Mouse (Mus musculus) bone marrow, adult 2 months (tissue): ENCODE measurements around the gene Cdc42ep1. TPM values are rescaled to one million over a fixed set of nuclear protein-coding genes. Genes with fewer than 3 reads are reported as not detected.

Source experiments
- H3K27ac ChIP-seq: fragments of 200-500 bp; 2 replicates; pipeline ENCODE4 v1.5.1; 2012; ENCODE audit warnings: low read depth, mild to moderate bottlenecking, control low read depth, inconsistent platforms, low read length; ENCODE audit not compliant: control insufficient read depth, poor library complexity, insufficient read depth
- H3K4me1 ChIP-seq: fragments of 200-500 bp; 2 replicates; pipeline ENCODE4 v1.6.1; 2011; ENCODE audit warnings: low read length; ENCODE audit not compliant: control insufficient read depth, insufficient read depth
- H3K4me3 ChIP-seq: fragments of 200-500 bp; replicated peaks from 2 replicates; pipeline ENCODE3; 2011; ENCODE audit warnings: mild to moderate bottlenecking, low read depth, low read length, control low read depth; ENCODE audit not compliant: control insufficient read depth
- CTCF ChIP-seq: fragments of 200-500 bp; IDR thresholded peaks from 2 replicates; pipeline ENCODE4 v1.5.1; 2011; ENCODE audit warnings: low read length, control low read depth; ENCODE audit not compliant: control insufficient read depth, insufficient read depth
- POLR2A ChIP-seq: fragments of 200-500 bp; IDR thresholded peaks from 2 replicates; pipeline ENCODE4 v1.6.1; 2011; ENCODE audit warnings: low read depth, mild to moderate bottlenecking, control low read depth, low read length, borderline replicate concordance; ENCODE audit not compliant: control insufficient read depth
- WGBS: fragments of 180-500 bp; shearing (Covaris S2); methylation state at CpG from one replicate; pipeline ENCODE4 v1.1.7; 2018; 5-methylcytosine and 5-hydroxymethylcytosine counted together
- polyA plus RNA-seq: library from polyadenylated mRNA; stranded (reverse); fragments of >200 nt; gene quantifications from 2 replicates; pipeline ENCODE4 v1.2.4, GENCODE M21; 2011; ENCODE audit warnings: low replicate concordance; ENCODE audit not compliant: missing spikeins, insufficient read depth, insufficient read length

The Cdc42ep1 gene
- polyA plus RNA-seq, 1 experiment, result 9.4 TPM

DNA sequence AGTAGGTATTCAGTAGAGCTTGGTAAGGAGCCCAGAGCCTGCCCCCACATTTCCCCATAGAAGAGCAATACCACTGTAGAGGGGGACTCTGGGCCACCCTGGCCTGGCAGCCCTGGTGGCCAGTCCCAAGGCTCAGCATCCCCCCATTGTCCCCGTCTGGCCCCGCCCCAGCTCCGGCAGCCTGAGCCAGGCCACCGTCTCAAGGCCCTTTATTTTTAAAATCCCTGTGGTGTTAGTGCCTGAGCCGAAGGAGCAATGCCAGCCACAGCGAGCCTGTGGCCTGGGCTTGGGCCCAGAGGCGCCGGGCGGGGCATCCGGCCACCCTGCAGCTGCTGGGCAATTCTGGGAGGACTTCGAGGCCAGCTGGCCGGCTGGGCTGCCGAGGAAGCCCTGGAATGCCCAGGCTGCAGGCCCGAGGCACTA, 9.7 kb upstream of the Cdc42ep1 start:
- no peaks in the 10 kb centered on the region for H3K4me1 ChIP-seq
- no peak for TF ChIP-seq CTCF
- no peak for TF ChIP-seq POLR2A
- H3K27ac ChIP-seq, result no peak overlapping the region
- 85% methylated on average over 14 of the region's 14 CpGs for WGBS
- H3K4me3 ChIP-seq, result no peak overlapping the region

DNA sequence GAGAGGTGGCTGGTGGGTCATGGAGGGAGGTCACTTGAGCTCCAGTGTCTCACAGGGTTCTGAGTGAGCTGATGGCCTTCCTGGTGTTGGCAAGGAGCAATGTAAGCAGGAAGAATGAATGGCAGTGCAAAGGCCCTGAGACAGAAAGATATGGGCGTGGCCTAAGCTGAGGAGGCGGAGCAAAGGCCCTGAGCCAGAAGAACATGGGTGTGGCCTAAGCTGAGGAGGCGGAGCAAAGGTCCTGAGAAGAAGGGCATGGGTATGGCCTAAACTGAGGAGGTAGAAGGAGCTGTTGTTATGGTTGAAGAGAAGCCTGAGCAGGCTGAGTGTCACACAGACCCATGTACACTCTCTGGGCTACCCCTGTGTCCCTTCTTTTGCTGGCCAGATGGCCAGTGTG, 8.8 kb upstream of the Cdc42ep1 start:
- Histone ChIP-seq H3K4me3 (no peak overlapping the region), H3K4me1 (no peaks in the 10 kb centered on the region), H3K27ac (no peak overlapping the region)
- TF ChIP-seq CTCF (no peak), POLR2A (no peak)
- 74% methylated on average over 3 of the region's 3 CpGs for WGBS

DNA sequence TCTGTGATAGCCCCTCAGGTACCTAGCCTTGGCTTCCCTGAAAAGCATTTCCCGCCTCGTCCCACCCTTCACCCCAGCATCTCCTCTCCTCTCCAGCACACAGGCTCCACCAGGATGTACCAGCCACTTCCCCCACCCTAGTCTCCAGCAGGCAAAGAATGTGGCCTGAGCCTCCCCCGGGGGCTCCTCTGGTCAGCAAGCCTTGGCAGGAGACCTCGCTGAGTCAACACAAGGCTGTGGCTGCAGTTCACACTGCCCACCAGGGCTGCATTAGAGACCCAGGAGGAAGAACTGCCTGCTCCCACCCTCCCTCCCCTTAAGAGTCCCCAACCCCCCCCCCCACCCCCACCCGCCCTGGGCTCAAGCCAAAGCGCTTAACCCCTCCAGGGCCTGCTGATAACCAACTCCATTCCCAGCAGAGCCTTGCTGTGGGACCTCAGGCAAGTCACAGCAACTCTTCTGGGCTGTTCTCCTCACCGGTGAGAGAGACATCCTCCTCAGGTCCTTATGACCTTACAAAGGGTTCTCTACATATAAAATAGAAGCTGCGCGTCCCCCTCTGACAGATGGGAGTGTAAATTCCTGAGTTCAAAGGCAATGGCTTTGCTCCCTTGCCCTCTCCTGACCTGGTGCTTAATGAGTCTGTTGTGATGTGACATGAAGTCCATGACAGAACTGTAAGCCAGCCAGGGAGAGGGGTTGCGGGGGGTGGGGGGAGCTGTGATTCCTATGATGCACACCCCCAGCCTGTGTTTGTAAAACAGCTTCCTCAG, 8.0 kb upstream of the Cdc42ep1 start:
- Histone ChIP-seq H3K27ac (no peak overlapping the region), H3K4me3 (no peak overlapping the region), H3K4me1 (no peaks in the 10 kb centered on the region)
- TF ChIP-seq CTCF (no peak), POLR2A (no peak)
- 73% methylated on average over 10 of the region's 10 CpGs for WGBS

GRCm38 (mm10) chr15:78835200-78836085, 7.0 kb upstream of the Cdc42ep1 start:
- no peak overlapping the region for H3K4me3 ChIP-seq
- WGBS, result 29% methylated on average over 12 of the region's 12 CpGs
- peak overlapping the region; percentile 14; the same call in 1 of the 2 replicates for H3K27ac ChIP-seq
- TF ChIP-seq POLR2A (no peak), CTCF (no peak)
- H3K4me1 ChIP-seq, result no peaks in the 10 kb centered on the region

DNA sequence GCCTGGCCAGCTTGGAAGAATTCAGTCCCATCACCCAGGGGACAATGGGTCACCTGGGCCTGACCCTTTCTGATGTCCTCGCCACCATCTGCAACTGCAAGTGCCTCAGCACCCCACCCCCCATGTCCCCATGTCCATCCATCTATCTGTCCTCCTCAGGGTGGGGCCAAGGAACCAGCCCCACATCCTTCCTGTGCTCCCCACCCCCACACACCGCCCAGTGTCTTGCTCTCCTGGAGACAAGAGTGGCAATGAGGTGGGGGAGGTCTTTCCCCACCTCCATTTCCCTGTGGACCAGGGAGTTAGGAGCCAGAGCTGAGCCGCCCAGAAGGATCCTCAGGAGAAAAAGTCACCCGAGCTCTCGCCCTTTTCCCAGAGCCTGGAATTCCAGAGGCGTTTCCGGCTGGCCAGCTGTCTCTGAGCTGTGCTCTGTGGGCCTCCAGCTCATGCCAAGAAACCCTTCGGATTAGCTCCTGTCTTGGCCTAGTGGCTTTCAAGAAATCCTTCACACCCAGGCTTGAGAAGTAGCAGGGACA, 6.3 kb upstream of the Cdc42ep1 start:
- H3K27ac ChIP-seq, result peak overlapping the region; percentile 20; the same call in 1 of the 2 replicates
- TF ChIP-seq CTCF, result no peak
- TF ChIP-seq POLR2A, result no peak
- no peak overlapping the region for H3K4me3 ChIP-seq
- 83% methylated on average over 8 of the region's 8 CpGs for whole genome bisulfite sequencing
- no peaks in the 10 kb centered on the region for H3K4me1 ChIP-seq

DNA sequence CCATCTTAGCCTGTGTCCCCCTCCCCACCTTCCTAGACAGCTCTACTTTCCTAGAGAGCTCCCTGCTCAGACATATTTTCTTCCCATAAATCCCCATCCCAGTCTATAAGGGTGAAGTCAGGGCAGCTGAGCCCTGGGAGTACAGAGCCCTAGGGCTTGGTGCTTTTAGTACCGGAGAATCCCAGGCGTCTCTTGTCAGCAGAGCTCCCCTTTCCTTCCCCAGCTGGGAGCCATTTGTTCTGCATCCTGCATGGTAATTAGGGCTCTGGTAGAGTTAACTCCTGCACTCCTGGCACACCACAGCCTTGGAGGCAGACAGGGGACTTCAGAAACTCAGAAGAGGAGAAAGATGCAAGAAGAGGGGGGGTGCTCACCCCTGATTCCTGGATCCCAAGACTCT, 2.7 kb upstream of the Cdc42ep1 start:
- H3K4me1 ChIP-seq, result no peaks in the 10 kb centered on the region
- TF ChIP-seq CTCF (no peak), POLR2A (no peak)
- no peak overlapping the region for H3K27ac ChIP-seq
- 61% methylated on average over 2 of the region's 2 CpGs for WGBS
- no peak overlapping the region for H3K4me3 ChIP-seq

GRCm38 (mm10) chr15:78840241-78840640, 2.2 kb upstream of the Cdc42ep1 start:
- no peak overlapping the region for H3K27ac ChIP-seq
- no peak for TF ChIP-seq CTCF
- no peak for TF ChIP-seq POLR2A
- 62% methylated on average over 3 of the region's 3 CpGs for WGBS
- H3K4me1 ChIP-seq, result no peaks in the 10 kb centered on the region
- no peak overlapping the region for H3K4me3 ChIP-seq

DNA sequence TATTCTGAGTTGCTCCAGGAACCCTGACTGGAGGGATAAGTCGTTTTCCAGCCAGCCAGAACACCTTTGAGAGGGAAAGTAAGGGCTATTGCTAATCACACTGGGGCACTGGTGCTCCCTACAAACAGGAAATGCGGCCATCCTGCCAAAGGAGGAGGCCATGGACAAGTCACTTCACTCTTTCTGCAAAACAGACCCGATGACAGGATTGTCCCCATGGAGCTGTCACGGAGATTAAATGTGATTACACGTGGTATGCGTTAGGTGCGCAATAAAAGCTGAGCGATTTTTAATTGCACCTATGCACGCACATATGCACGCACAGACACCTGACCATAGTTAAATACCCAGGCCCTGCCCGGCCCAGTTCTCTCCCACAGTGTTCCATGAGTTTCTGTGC, 1.7 kb upstream of the Cdc42ep1 start:
- no peaks in the 10 kb centered on the region for H3K4me1 ChIP-seq
- H3K27ac ChIP-seq, result no peak overlapping the region
- TF ChIP-seq POLR2A, result no peak
- TF ChIP-seq CTCF, result no peak
- 76% methylated on average over 11 of the region's 11 CpGs for WGBS
- H3K4me3 ChIP-seq, result no peak overlapping the region
